Mouse (Mus musculus): ENCODE results near the gene Dis3l. TPM values are rescaled to one million over a fixed set of nuclear protein-coding genes. Genes with fewer than 3 reads are reported as not detected.

The Dis3l gene
- polyA plus RNA-seq, 1 experiment from 2014 or later, result 20.0 TPM

DNA sequence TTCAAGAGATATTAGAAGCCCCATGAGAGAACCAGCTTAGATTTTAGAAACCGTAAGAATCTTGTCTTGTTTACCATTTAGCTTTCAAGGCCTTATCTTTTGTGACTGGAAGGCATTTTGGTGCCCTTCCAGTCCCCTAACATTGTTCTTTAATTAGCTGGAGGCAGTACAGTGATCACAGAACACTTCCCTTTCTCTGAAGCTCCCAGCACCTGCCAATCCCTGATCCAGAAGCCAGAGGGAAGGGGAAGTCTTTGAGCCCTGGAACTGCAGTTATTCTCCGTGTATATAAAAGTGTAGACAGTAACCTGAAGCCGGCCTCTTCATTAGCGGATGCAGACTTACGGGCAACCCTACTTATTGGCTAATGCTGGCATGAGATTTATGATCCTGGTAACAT is 8.4 kb upstream of the Dis3l start:
- no peak overlapping the region for H3K4me3 ChIP-seq
- no peak overlapping the region for H3K27ac ChIP-seq
- H3K9me3 ChIP-seq, result no peaks in the 10 kb centered on the region
- no peaks in the 10 kb centered on the region for H3K27me3 ChIP-seq (ENCODE audit: insufficient read depth, poor library complexity, severe bottlenecking)
- no peak for DNase-seq (ENCODE audit: low spot score)
- no peaks in the 10 kb centered on the region for H3K36me3 ChIP-seq
- WGBS, result 67% methylated on average over 5 of the region's 5 CpGs
- H3K4me1 ChIP-seq, result no peaks in the 10 kb centered on the region

DNA sequence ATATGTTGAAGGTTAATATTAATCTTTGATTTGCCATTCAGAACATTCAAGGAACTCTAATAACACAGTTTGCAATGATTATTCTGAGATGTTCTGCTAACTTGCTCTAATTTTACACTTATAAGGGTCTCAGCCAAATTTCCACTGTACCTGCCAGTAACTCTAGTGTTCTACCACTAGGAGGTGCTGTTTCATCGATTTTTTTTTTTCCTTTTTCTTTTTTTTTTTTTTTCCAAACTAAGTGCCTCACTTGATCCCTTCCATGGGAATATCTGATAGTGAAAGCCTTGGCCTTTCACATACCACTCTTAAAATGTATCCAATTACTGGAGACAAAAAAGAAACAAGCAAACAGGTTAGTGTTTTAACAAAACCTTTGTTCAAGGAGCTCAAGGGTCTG is 6.3 kb upstream of the Dis3l start:
- Histone ChIP-seq H3K27ac (no peak overlapping the region), H3K4me3 (no peak overlapping the region), H3K4me1 (no peaks in the 10 kb centered on the region), H3K36me3 (no peaks in the 10 kb centered on the region), H3K9me3 (no peaks in the 10 kb centered on the region), H3K27me3 (ENCODE audit: insufficient read depth, poor library complexity, severe bottlenecking) (no peaks in the 10 kb centered on the region)
- 3% methylated on average over 1 of the region's 1 CpGs for WGBS
- DNase-seq (ENCODE audit: low spot score), result no peak

DNA sequence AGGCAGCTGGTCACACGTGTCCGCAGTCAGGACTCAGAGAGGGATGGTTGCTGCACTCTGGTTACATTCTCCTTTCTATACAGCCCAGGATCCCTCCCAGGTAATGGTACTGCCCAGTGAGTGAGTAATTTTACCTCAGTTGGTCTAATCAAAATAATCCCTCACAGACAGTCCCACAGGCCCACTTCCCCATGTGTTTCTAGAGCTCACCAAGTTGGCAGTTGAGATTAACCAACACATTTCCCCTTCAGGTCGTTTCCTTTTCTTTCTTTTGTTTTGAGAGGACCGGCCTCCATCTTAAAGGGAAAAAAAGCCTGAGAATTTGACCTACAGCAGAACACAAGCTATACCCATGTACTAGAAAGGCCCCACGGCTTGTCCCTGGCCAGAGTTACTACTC is 4.8 kb upstream of the Dis3l start:
- H3K9me3 ChIP-seq, result no peaks in the 10 kb centered on the region
- DNase-seq (ENCODE audit: low spot score), result no peak
- H3K36me3 ChIP-seq, result no peaks in the 10 kb centered on the region
- H3K4me3 ChIP-seq, result no peak overlapping the region
- no peak overlapping the region for H3K27ac ChIP-seq
- 0 out of 2 replicates have a peak, but pooled peaks cover 6% of the 10 kb centered on the region for H3K4me1 ChIP-seq
- no peaks in the 10 kb centered on the region for H3K27me3 ChIP-seq (ENCODE audit: insufficient read depth, poor library complexity, severe bottlenecking)
- WGBS, result 57% methylated on average over 5 of the region's 5 CpGs

DNA sequence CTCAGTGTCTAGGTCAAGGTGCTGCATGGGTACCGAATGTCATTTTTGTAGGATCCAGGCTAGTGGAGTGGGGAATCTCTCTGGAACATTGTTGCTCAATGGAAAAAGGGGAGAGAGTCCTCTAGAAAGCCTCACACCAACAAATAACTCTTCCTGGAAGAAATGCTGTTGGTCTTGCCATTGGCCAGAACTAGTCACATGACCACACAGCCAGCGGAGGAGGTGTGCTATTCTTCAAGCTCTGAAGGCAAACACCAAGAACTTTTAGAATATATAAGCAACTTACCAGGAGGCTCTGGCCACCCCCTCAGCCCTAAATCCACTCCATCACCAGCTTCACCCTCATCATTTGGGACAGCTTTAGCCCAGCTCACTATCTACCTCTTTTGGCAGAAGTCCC is 2.6 kb upstream of the Dis3l start:
- H3K36me3 ChIP-seq, result no peaks in the 10 kb centered on the region
- no peak overlapping the region for H3K27ac ChIP-seq
- no peak overlapping the region for H3K4me3 ChIP-seq
- DNase-seq (ENCODE audit: low spot score), result no peak
- WGBS, result 76% methylated on average over 2 of the region's 2 CpGs
- no peaks in the 10 kb centered on the region for H3K9me3 ChIP-seq
- H3K4me1 ChIP-seq, result peaks cover 22% of the 10 kb centered on the region
- no peaks in the 10 kb centered on the region for H3K27me3 ChIP-seq (ENCODE audit: insufficient read depth, poor library complexity, severe bottlenecking)

DNA sequence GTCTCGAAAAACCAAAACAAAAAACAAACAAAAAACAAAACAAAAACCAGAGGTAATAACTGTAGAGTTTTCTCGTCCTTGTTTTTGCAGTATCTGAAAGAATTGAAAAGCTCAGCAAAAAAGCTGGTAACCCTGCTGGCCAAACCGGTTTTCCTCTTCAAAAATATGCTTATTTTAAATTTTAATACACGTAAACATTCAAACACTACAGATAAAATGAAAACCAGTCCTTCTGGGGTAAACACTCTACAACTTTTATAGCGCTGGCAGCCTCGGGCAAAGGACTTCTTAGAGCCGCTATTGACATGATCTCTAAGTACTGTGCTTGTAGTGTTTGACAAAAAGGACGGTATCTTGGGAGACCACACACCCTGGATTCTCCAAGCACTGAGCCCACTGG is 583 bp upstream of the Dis3l start:
- Histone ChIP-seq H3K4me3 (peak overlapping the region; percentile 84; the same call in 1 of the 2 replicates), H3K4me1 (peaks cover 22% of the 10 kb centered on the region), H3K9me3 (no peaks in the 10 kb centered on the region), H3K36me3 (peaks cover 12% of the 10 kb centered on the region), H3K27me3 (ENCODE audit: insufficient read depth, poor library complexity, severe bottlenecking) (no peaks in the 10 kb centered on the region), H3K27ac (peak overlapping the region; percentile 100; the same call in 1 of the 2 replicates)
- 87% methylated on average over 8 of the region's 8 CpGs for WGBS
- DNase-seq (ENCODE audit: low spot score), result no peak

DNA sequence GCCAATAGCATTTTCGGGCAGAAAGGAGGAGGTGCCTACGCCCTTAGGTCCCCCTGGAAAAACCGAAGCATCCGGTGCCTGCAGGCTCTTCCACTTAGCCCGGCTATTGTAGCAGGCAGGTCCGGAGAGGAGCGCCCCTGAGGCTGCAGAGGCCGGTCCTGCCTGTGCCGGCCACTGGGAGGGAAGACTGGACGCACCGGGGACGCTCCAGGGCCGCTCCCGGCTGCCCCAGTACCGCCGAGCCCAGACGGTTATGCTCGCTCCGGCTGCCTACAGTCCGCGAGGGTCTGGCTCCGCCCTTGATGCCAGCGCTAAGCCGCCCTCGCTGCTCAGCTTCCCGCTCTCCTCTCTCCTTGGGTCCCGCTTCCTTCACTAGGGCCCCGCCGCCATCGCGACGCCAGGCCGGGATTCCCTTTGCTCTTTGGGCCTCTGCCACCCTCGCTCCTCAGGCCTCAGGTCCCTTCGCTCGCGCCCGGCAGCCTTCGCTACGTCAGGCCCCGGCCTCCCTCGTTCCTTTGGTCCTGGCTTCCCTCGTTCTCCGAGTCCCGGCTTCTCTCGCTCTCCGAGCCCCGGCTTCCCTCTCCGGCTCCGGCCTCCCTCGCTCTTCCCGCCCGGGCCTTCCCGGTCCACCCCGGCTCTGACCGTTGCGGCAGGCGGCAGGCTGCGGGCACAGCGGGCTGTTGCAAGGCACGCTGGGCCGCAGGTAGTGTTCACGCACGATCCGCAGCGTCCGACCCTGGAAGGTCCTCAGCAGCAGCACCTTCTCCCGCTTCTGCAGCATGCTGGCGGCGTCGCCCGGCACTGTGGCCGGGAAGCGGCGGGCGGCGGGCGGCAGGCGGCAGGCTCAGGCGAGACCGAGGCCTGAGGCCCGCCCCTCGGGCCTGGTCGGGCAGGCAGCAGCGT is 486 bp downstream of the Dis3l start:
- Histone ChIP-seq H3K27me3 (ENCODE audit: insufficient read depth, poor library complexity, severe bottlenecking) (no peaks in the 10 kb centered on the region), H3K9me3 (no peaks in the 10 kb centered on the region)
- WGBS, result under 1% methylated on average over 84 of the region's 85 CpGs

DNA sequence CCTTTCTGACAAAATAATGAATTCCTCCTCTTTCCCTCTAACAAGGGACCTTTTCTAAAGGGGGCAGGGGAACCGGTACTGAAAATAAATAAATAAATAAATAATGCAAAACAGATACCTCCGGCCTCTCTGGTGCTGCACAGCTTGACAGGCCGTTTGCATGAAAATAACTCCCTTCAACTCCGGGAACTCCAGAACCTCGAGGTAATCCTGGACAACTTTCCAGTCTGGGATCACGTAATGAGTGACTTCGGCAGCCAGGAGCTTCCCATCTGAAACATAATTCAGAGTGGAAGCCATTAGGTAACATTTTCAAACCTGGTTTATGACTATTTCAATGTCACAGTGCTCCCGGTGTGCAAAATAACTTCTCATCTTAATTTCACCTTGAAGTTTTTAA is 1.7 kb downstream of the Dis3l start:
- 49% methylated on average over 8 of the region's 8 CpGs for WGBS

More for the DNA sequence above, 486 bp downstream of the Dis3l start:
- peak overlapping the region; percentile 100 for H3K27ac ChIP-seq
- peak; percentile 92 for DNase-seq (ENCODE audit: low spot score)
- peaks cover 22% of the 10 kb centered on the region for H3K36me3 ChIP-seq
- H3K4me1 ChIP-seq, result peaks cover 22% of the 10 kb centered on the region
- peak overlapping the region; percentile 84 for H3K4me3 ChIP-seq

DNA sequence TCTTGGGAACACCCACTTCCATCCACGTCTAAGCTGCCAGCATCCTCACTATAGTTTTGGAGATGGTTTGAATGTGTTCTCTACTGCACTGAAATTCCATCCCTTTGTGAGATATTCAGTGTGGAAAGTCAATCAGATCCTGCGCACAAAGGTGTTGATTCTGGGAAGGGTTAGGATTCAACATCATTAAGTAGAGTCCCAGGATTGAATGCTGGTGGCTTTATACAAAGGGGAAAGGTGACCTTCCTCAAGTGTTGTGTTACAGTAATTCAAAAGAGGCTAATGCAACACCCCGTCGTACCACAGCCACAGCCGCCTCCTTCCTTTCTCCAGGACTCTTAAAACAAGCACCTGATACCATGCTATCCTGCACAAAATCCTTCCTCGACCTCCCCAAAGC is 5.3 kb downstream of the Dis3l start:
- DNase-seq (ENCODE audit: low spot score), result no peak
- peaks cover 31% of the 10 kb centered on the region for H3K36me3 ChIP-seq
- no peak overlapping the region for H3K27ac ChIP-seq
- no peak overlapping the region for H3K4me3 ChIP-seq
- peaks cover 19% of the 10 kb centered on the region for H3K4me1 ChIP-seq
- H3K9me3 ChIP-seq, result no peaks in the 10 kb centered on the region
- 82% methylated on average over 6 of the region's 6 CpGs for WGBS
- H3K27me3 ChIP-seq (ENCODE audit: insufficient read depth, poor library complexity, severe bottlenecking), result no peaks in the 10 kb centered on the region

More for the DNA sequence above, 1.7 kb downstream of the Dis3l start:
- DNase-seq (ENCODE audit: low spot score), result no peak
- H3K4me1 ChIP-seq, result peaks cover 22% of the 10 kb centered on the region
- H3K27ac ChIP-seq, result no peak overlapping the region; the same call in 1 of the 2 replicates
- no peaks in the 10 kb centered on the region for H3K27me3 ChIP-seq (ENCODE audit: insufficient read depth, poor library complexity, severe bottlenecking)
- H3K36me3 ChIP-seq, result peaks cover 28% of the 10 kb centered on the region
- peak overlapping the region; percentile 84; the same call in 1 of the 2 replicates for H3K4me3 ChIP-seq
- H3K9me3 ChIP-seq, result no peaks in the 10 kb centered on the region

DNA sequence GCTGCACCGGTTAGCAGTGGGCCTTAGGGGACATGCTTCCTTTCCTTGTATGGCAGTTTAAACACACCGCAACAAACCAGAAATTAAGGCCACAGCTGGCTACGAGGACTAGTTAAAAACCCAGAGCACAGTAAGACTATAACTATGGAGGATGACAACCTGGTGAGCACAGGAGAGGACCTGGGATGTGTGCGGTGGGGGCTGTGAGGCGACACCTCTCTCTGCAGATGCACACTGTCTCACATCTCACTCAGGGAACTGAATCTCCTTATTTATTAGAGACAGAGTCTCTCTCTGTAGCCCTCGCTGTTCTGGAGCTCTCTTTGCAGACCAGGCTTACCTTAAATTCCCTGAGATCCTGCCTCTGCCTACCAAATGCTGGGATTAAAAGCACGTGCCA is 17.1 kb downstream of the Dis3l start:
- H3K27ac ChIP-seq, result no peak overlapping the region
- no peaks in the 10 kb centered on the region for H3K27me3 ChIP-seq (ENCODE audit: insufficient read depth, poor library complexity, severe bottlenecking)
- 91% methylated on average over 7 of the region's 7 CpGs for WGBS
- H3K36me3 ChIP-seq, result peaks cover 85% of the 10 kb centered on the region
- no peak overlapping the region for H3K4me3 ChIP-seq
- DNase-seq (ENCODE audit: low spot score), result no peak
- H3K9me3 ChIP-seq, result no peaks in the 10 kb centered on the region
- peaks cover 5% of the 10 kb centered on the region for H3K4me1 ChIP-seq

DNA sequence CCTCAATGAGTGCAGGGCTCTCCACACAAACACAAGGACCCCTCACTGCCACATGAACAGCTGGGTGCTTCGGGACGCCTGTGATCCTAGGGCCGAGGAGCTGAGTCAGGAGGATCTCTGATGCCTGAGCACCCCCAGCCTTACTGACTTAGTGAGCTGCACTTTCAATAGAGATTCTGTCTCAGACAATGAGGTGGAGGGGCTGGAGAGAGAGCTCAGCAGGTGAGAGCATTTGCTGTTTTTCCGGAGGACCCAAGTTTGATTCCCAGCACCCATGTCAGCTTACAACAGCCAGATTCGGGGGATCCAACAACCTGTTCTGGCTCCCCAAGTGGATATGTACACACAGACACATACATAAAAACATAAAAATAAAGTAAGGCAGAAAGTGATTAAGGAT is 24.1 kb downstream of the Dis3l start:
- H3K27ac ChIP-seq, result no peak overlapping the region
- H3K9me3 ChIP-seq, result no peaks in the 10 kb centered on the region
- peaks cover 9% of the 10 kb centered on the region; the same call in 1 of the 2 replicates for H3K4me1 ChIP-seq
- H3K36me3 ChIP-seq, result peaks cover 73% of the 10 kb centered on the region
- WGBS, result 94% methylated on average over 5 of the region's 5 CpGs
- no peak for DNase-seq (ENCODE audit: low spot score)
- H3K27me3 ChIP-seq (ENCODE audit: insufficient read depth, poor library complexity, severe bottlenecking), result no peaks in the 10 kb centered on the region
- H3K4me3 ChIP-seq, result no peak overlapping the region

DNA sequence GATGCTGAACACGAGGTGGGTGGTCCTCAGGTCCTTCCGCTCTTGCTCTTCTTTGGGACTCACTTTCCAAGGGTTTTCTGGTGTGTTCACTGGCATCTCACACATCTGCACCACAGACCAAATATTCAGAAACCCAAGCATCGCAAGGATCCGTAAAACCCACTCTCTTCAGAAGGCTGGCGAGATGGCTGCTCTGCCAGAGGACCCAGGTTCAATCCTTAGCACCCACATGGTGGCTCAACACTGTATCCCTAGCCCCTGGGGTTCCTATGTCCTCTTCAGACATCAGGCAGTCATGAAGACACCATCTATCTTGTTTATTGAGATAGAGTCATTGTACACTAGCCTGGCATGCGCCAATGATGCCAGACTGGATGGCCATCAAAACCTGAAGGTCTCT is 26.4 kb downstream of the Dis3l start:
- Histone ChIP-seq H3K27ac (no peak overlapping the region), H3K36me3 (peaks cover 60% of the 10 kb centered on the region), H3K4me1 (peaks cover 9% of the 10 kb centered on the region; the same call in 1 of the 2 replicates), H3K4me3 (no peak overlapping the region), H3K9me3 (no peaks in the 10 kb centered on the region), H3K27me3 (ENCODE audit: insufficient read depth, poor library complexity, severe bottlenecking) (no peaks in the 10 kb centered on the region)
- no peak for DNase-seq (ENCODE audit: low spot score)
- 93% methylated on average over 6 of the region's 6 CpGs for WGBS

DNA sequence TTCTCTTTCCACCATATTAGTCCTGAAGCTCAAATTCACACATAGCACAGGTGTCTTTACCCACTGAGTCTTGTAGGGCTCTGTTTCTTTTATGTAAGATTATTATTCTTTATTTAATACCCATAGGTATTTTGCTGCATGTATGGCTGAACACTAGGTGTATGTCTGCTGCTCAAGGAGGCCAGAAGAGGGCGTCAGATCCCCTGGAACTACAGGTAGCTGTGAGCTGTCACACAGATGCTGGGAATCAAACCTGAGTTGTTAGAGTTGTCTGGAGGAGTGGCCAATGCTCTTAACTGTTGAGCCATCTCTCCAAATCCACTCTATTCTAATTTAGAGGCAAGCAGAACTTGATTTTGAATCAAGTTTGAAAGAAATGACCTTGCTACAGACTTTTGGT is 29.0 kb downstream of the Dis3l start:
- H3K4me3 ChIP-seq, result no peak overlapping the region
- no peak overlapping the region for H3K27ac ChIP-seq
- no peaks in the 10 kb centered on the region for H3K27me3 ChIP-seq (ENCODE audit: insufficient read depth, poor library complexity, severe bottlenecking)
- peaks cover 9% of the 10 kb centered on the region; the same call in 1 of the 2 replicates for H3K4me1 ChIP-seq
- 26% methylated on average over 1 of the region's 1 CpGs for WGBS
- H3K36me3 ChIP-seq, result peaks cover 58% of the 10 kb centered on the region
- H3K9me3 ChIP-seq, result no peaks in the 10 kb centered on the region
- no peak for DNase-seq (ENCODE audit: low spot score)

DNA sequence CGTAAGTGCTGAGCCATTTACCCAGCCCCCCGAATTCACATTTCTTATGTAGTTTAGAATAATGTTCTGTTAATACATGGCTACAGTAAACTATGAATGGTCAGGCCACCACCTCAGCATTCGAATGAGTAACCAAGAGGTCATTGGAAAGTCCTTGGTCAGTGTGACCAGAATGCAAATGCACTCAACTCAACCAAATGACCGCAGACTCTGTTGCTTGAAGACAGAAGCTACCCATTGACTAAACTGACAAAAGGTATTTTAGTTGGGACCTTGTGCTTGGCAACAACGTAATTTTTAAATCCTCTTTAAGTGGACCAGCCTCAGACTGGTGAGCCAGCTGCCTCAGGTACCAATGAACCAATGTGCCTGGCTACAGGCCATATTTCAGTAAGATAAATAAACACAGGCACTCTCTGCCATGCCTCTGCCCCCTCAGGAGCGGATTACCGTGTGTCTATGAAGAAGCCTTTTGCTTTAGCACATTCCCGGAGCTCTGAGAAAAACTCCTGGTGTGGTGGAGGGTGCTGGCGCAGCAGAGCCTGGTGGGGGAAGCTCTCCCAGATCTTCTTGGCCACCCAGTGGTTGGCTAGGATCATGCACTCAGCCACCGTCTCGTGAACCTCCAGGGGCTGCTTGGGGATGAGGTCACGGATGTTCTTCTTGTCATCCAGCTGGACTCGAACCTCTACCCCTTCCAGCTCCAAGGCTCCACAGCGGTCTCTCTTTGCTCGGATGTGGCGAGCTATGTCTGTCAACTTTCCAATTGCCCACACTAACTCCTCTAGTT is 29.9 kb downstream of the Dis3l start:
- Histone ChIP-seq H3K4me1 (peaks cover 9% of the 10 kb centered on the region; the same call in 1 of the 2 replicates), H3K36me3 (peaks cover 60% of the 10 kb centered on the region), H3K27me3 (ENCODE audit: insufficient read depth, poor library complexity, severe bottlenecking) (no peaks in the 10 kb centered on the region), H3K4me3 (no peak overlapping the region), H3K27ac (no peak overlapping the region), H3K9me3 (no peaks in the 10 kb centered on the region)
- DNase-seq (ENCODE audit: low spot score), result no peak
- WGBS, result 71% methylated on average over 16 of the region's 16 CpGs

Measured in heart, embryonic 10.5 days (tissue).